23 mouse cellular contexts compared by ENCODE assay signal in genomic region chr13:114642901-114643491, GRCm38 (mm10).
DNase-seq lines count a peak whose midpoint lies in the region; ATAC-seq and TF ChIP-seq lines count a peak whose summit lies in the region.
"Had no signal": no experiment of that assay in that cellular context is flagged by ENCODE, and none has a peak within 500 bp of the region (broad histone marks: within the 10 kb centered on the region; RNA-seq: fewer than 3 reads in every experiment).

No protein-coding gene starts in this region.

- WGBS in embryonic facial prominence, embryonic 12.5 days = 31% methylated on average over 3 of the region's 3 CpGs
- WGBS in embryonic facial prominence, embryonic 10.5 days = 49% methylated on average over 3 of the region's 3 CpGs
- WGBS in neural tube, embryonic 13.5 days = 28% methylated on average over 3 of the region's 3 CpGs
- 14% methylated on average over 3 of the region's 3 CpGs for WGBS in midbrain, embryonic 13.5 days
- 83% methylated on average over 3 of the region's 3 CpGs for WGBS in lung, adult 2 months

- H3K4me2 ChIP-seq in embryonic facial prominence, embryonic 12.5 days (replicated peaks) = peak overlapping the region; percentile 15; the same call in 1 of the 2 replicates
- no peak overlapping the region for H3K4me2 ChIP-seq in neural tube, embryonic 13.5 days
- H3K4me2 ChIP-seq in midbrain, embryonic 13.5 days (replicated peaks) = no peak overlapping the region
- H3K4me2 ChIP-seq: forebrain, embryonic 15.5 days; liver, embryonic 12.5 days; lung, embryonic 14.5 days had no signal

- H3K9ac ChIP-seq in embryonic facial prominence, embryonic 12.5 days = no peak overlapping the region
- no peak overlapping the region for H3K9ac ChIP-seq in neural tube, embryonic 13.5 days
- no peak overlapping the region for H3K9ac ChIP-seq in midbrain, embryonic 13.5 days (replicated peaks)
- H3K9ac ChIP-seq: forebrain, embryonic 15.5 days; hindbrain, embryonic 12.5 days; liver, embryonic 12.5 days; lung, embryonic 14.5 days had no signal

- no peak overlapping the region for H3K4me3 ChIP-seq in embryonic facial prominence, embryonic 12.5 days
- H3K4me3 ChIP-seq in embryonic facial prominence, embryonic 10.5 days = no peak overlapping the region
- no peak overlapping the region for H3K4me3 ChIP-seq in neural tube, embryonic 13.5 days
- H3K4me3 ChIP-seq in midbrain, embryonic 13.5 days (replicated peaks) = no peak overlapping the region
- H3K4me3 ChIP-seq in lung, adult 2 months (replicated peaks; ENCODE audit: extremely low read depth, low read depth, low read length) = no peak overlapping the region
- H3K4me3 ChIP-seq: forebrain, embryonic 15.5 days; heart, embryonic 10.5 days; hindbrain, embryonic 12.5 days; layer of hippocampus, adult 2 months; liver, embryonic 12.5 days had no signal

- TF ChIP-seq CTCF in lung, adult 2 months (IDR thresholded peaks at IDR 0.05; ENCODE audit: insufficient read depth, low read length) = no peak

- H3K27ac ChIP-seq in embryonic facial prominence, embryonic 12.5 days = no peak overlapping the region
- no peak overlapping the region for H3K27ac ChIP-seq in embryonic facial prominence, embryonic 10.5 days (replicated peaks)
- H3K27ac ChIP-seq in neural tube, embryonic 13.5 days (replicated peaks) = no peak overlapping the region
- H3K27ac ChIP-seq in midbrain, embryonic 13.5 days = no peak overlapping the region
- H3K27ac ChIP-seq: forebrain, embryonic 15.5 days; heart, embryonic 10.5 days; hindbrain, embryonic 12.5 days; layer of hippocampus, adult 2 months; liver, embryonic 12.5 days; macrophage had no signal

- no peaks in the 10 kb centered on the region for H3K36me3 ChIP-seq in embryonic facial prominence, embryonic 12.5 days
- H3K36me3 ChIP-seq in embryonic facial prominence, embryonic 10.5 days (replicated peaks) = no peaks in the 10 kb centered on the region
- no peaks in the 10 kb centered on the region for H3K36me3 ChIP-seq in neural tube, embryonic 13.5 days
- no peaks in the 10 kb centered on the region for H3K36me3 ChIP-seq in midbrain, embryonic 13.5 days
- H3K36me3 ChIP-seq: forebrain, embryonic 15.5 days; heart, embryonic 10.5 days; hindbrain, embryonic 12.5 days; liver, embryonic 12.5 days had no signal

- DNase-seq in embryonic facial prominence, embryonic 10.5 days (ENCODE audit: low spot score) = no peak
- no peak for DNase-seq in neural tube, embryonic 10.5 days (ENCODE audit: extremely low spot score, low spot score)
- peak; percentile 8 for DNase-seq in retina, postnatal 1 day
- no peak for DNase-seq in lung, postnatal 4 days
- DNase-seq in lung, adult 2 months = no peak
- DNase-seq: adrenal gland, adult 8-10 months; cerebellum, adult 9-10 months; gastrocnemius, postnatal 14 days; kidney, postnatal 10 days; lung, embryonic 14.5 days; thymus, adult 2 months had no signal

- 0 out of 2 replicates have a peak, but pooled peaks cover 7% of the 10 kb centered on the region for H3K4me1 ChIP-seq in embryonic facial prominence, embryonic 12.5 days
- peaks cover 3% of the 10 kb centered on the region; the same call in 1 of the 2 replicates for H3K4me1 ChIP-seq in embryonic facial prominence, embryonic 10.5 days
- H3K4me1 ChIP-seq in neural tube, embryonic 13.5 days (replicated peaks) = peaks cover 9% of the 10 kb centered on the region
- H3K4me1 ChIP-seq in midbrain, embryonic 13.5 days (replicated peaks) = peaks cover 5% of the 10 kb centered on the region
- H3K4me1 ChIP-seq in lung, adult 2 months (ENCODE audit: control insufficient read depth, insufficient read depth, low read length) = no peaks in the 10 kb centered on the region
- H3K4me1 ChIP-seq: forebrain, embryonic 15.5 days; heart, embryonic 10.5 days; hindbrain, embryonic 12.5 days; liver, embryonic 12.5 days had no signal

- ATAC-seq in embryonic facial prominence, embryonic 12.5 days (ENCODE audit: insufficient number of reproducible peaks, insufficient read depth, low FRiP score, low TSS enrichment) = no peak
- peak; percentile 61; the same call in 1 of the 2 replicates for ATAC-seq in neural tube, embryonic 13.5 days (ENCODE audit: low read depth)
- ATAC-seq in midbrain, embryonic 13.5 days = peak; percentile 48; the same call in 1 of the 2 replicates
- ATAC-seq: CD4-positive, CD25-positive, alpha-beta regulatory T cell, adult 4 months; forebrain, embryonic 15.5 days; intestine, postnatal 0 days; liver, embryonic 12.5 days; Patski had no signal

- TF ChIP-seq POLR2A in lung, adult 2 months (IDR thresholded peaks at IDR 0.05; ENCODE audit: borderline replicate concordance, extremely low read depth, low read depth, low read length) = no peak

- H3K27me3 ChIP-seq in embryonic facial prominence, embryonic 12.5 days = no peaks in the 10 kb centered on the region
- no peaks in the 10 kb centered on the region for H3K27me3 ChIP-seq in embryonic facial prominence, embryonic 10.5 days (replicated peaks; ENCODE audit: low read depth, poor library complexity, severe bottlenecking)
- H3K27me3 ChIP-seq in neural tube, embryonic 13.5 days = no peaks in the 10 kb centered on the region
- no peaks in the 10 kb centered on the region for H3K27me3 ChIP-seq in midbrain, embryonic 13.5 days
- H3K27me3 ChIP-seq: forebrain, embryonic 15.5 days; hindbrain, embryonic 12.5 days; liver, embryonic 12.5 days; Patski had no signal

- H3K9me3 ChIP-seq in embryonic facial prominence, embryonic 12.5 days = no peaks in the 10 kb centered on the region
- no peaks in the 10 kb centered on the region for H3K9me3 ChIP-seq in embryonic facial prominence, embryonic 10.5 days
- no peaks in the 10 kb centered on the region for H3K9me3 ChIP-seq in neural tube, embryonic 13.5 days
- no peaks in the 10 kb centered on the region for H3K9me3 ChIP-seq in midbrain, embryonic 13.5 days
- H3K9me3 ChIP-seq: forebrain, embryonic 15.5 days; heart, embryonic 10.5 days; hindbrain, embryonic 12.5 days; liver, embryonic 12.5 days had no signal
